Mouse (Mus musculus): Measurements from ENCODE around the gene Rbp3. TPM values are rescaled to one million over a fixed set of nuclear protein-coding genes. Genes with fewer than 3 reads are reported as not detected.

Gene Rbp3
- total and polyA plus RNA-seq, 2 experiments from 2014 or later, result 0.16 to 0.31 TPM

DNA sequence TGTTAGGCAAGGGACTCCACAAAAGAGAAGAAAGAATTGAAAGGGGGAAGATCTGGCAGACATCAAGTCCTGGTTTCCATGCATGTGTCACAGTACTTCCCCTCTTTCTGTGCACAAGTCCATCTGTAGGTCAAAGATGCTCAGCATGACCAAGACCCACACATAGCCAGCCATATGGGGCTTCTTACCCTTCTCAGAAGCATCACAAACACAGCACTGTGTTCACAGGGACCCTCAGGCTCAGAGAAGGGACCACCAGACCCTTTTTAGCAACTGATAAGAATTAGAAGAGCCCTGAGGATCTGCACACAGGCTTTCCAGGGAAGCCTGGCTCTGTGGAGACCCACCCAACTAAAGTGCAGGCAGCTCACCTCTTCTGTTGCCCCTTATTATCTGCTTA, 46.3 kb downstream of the Rbp3 start:
- Histone ChIP-seq H3K36me3 (ENCODE audit: insufficient read depth, low read length) (no peaks in the 10 kb centered on the region), H3K9me3 (ENCODE audit: low read length) (no peaks in the 10 kb centered on the region), H3K27ac (ENCODE audit: low read depth, low read length) (no peak overlapping the region), H3K9ac (replicated peaks; ENCODE audit: low read length, poor library complexity, severe bottlenecking) (no peak overlapping the region), H3K27me3 (ENCODE audit: insufficient read depth, low read length) (no peaks in the 10 kb centered on the region), H3K4me3 (ENCODE audit: low read depth, low read length) (no peak overlapping the region), H3K4me1 (ENCODE audit: insufficient read depth, low read length) (no peaks in the 10 kb centered on the region), H3K4me2 (ENCODE audit: low read depth, low read length, poor library complexity, severe bottlenecking) (no peak overlapping the region)
- no peak for DNase-seq (ENCODE audit: low spot score)
- ATAC-seq (ENCODE audit: low FRiP score), result no peak
- TF ChIP-seq CTCF (IDR thresholded peaks at IDR 0.05), result no peak

DNA sequence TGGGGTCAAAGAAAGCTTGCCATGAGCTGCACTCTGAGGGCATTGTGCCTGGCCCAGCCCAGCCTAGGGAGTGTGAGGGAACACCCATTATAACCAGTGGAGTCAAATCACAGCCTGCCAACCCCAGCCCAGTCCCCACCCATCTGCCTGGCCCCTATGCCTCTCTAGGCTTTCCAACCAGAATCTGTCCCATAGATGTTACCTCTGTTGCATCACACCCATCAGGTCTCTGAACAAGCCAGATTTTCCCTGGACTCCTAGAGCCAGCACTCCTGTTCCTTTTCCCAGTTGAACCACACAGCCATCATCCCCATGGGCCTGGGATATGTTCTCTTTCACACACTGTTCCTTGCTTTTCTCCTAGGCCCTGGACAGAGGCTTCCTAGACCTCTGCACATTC, 47.6 kb downstream of the Rbp3 start:
- Histone ChIP-seq H3K4me1 (ENCODE audit: insufficient read depth, low read length) (no peaks in the 10 kb centered on the region), H3K36me3 (ENCODE audit: insufficient read depth, low read length) (no peaks in the 10 kb centered on the region), H3K4me3 (ENCODE audit: low read depth, low read length) (no peak overlapping the region), H3K9ac (replicated peaks; ENCODE audit: low read length, poor library complexity, severe bottlenecking) (no peak overlapping the region), H3K27me3 (ENCODE audit: insufficient read depth, low read length) (no peaks in the 10 kb centered on the region), H3K27ac (ENCODE audit: low read depth, low read length) (no peak overlapping the region), H3K4me2 (ENCODE audit: low read depth, low read length, poor library complexity, severe bottlenecking) (no peak overlapping the region), H3K9me3 (ENCODE audit: low read length) (no peaks in the 10 kb centered on the region)
- ATAC-seq (ENCODE audit: low FRiP score) (no peak), DNase-seq (ENCODE audit: low spot score) (no peak)
- no peak for TF ChIP-seq CTCF (IDR thresholded peaks at IDR 0.05)

DNA sequence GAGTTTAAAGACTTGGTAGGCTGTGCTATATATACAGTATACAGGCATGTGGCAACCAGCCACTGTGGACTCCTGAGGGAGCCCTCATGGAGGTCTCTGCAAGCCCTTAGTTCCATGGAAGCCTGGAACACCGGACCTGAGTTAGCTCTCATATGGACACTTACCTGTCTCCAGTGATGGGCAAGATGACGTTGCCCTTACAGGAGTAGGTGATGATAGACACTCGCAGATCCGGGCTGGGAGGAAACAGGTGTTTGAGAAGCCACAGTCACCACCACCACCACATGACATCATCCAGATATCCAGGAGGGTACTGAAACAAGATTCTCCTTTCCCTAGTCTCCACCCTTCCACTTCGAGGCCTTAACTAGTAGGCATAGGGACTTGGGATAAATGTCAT, 48.6 kb downstream of the Rbp3 start:
- no peaks in the 10 kb centered on the region for H3K9me3 ChIP-seq (ENCODE audit: low read length)
- no peak for DNase-seq (ENCODE audit: low spot score)
- WGBS, result 91% methylated on average over 5 of the region's 5 CpGs
- no peak for ATAC-seq (ENCODE audit: low FRiP score)
- H3K9ac ChIP-seq (replicated peaks; ENCODE audit: low read length, poor library complexity, severe bottlenecking), result no peak overlapping the region
- H3K4me2 ChIP-seq (ENCODE audit: low read depth, low read length, poor library complexity, severe bottlenecking), result no peak overlapping the region
- no peak overlapping the region for H3K27ac ChIP-seq (ENCODE audit: low read depth, low read length)
- H3K36me3 ChIP-seq (ENCODE audit: insufficient read depth, low read length), result no peaks in the 10 kb centered on the region
- no peak for TF ChIP-seq CTCF (IDR thresholded peaks at IDR 0.05)
- H3K27me3 ChIP-seq (ENCODE audit: insufficient read depth, low read length), result no peaks in the 10 kb centered on the region
- no peak overlapping the region for H3K4me3 ChIP-seq (ENCODE audit: low read depth, low read length)
- no peaks in the 10 kb centered on the region for H3K4me1 ChIP-seq (ENCODE audit: insufficient read depth, low read length)

Other genes starting within 250 kb of the Rbp3 start
- 5.3 and 13.3 TPM in 2 replicates for gene Gdf10, start 30.4 kb upstream of the Rbp3 start, total RNA-seq (2014; rRNA removed)
- gene Gdf10, start 30.4 kb upstream of the Rbp3 start, polyA plus RNA-seq (2015; fragmentation: Nextera tagmentation; extraction: Ambion mirVana), result 3.2 and 3.7 TPM in 2 replicates
- gene Gdf2, start 13.0 kb upstream of the Rbp3 start, total RNA-seq (2014; rRNA removed), result 0.09 and 0.11 TPM in 2 replicates
- gene Gdf2, start 13.0 kb upstream of the Rbp3 start, polyA plus RNA-seq (2015; fragmentation: Nextera tagmentation; extraction: Ambion mirVana), result not detected in 2 replicates
- gene Zfp488, start 24.8 kb downstream of the Rbp3 start, total RNA-seq (2014; rRNA removed), result 4.7 and 4.9 TPM in 2 replicates
- 0.80 and 0.98 TPM in 2 replicates for gene Zfp488, start 24.8 kb downstream of the Rbp3 start, polyA plus RNA-seq (2015; fragmentation: Nextera tagmentation; extraction: Ambion mirVana)
- not detected in 2 replicates for gene Gm30083, start 61.2 kb downstream of the Rbp3 start, total RNA-seq (2014; rRNA removed)
- gene Gm30083, start 61.2 kb downstream of the Rbp3 start, polyA plus RNA-seq (2015; fragmentation: Nextera tagmentation; extraction: Ambion mirVana), result not detected in 2 replicates
- gene Gm5460, start 62.8 kb downstream of the Rbp3 start, total RNA-seq (2014; rRNA removed), result not detected in 2 replicates
- not detected in 2 replicates for gene Gm5460, start 62.8 kb downstream of the Rbp3 start, polyA plus RNA-seq (2015; fragmentation: Nextera tagmentation; extraction: Ambion mirVana)
- not detected in 2 replicates for gene Antxrl, start 98.7 kb downstream of the Rbp3 start, total RNA-seq (2014; rRNA removed)
- not detected in 2 replicates for gene Antxrl, start 98.7 kb downstream of the Rbp3 start, polyA plus RNA-seq (2015; fragmentation: Nextera tagmentation; extraction: Ambion mirVana)
- 0.24 and 0.93 TPM in 2 replicates for gene Anxa8, start 132.0 kb downstream of the Rbp3 start, total RNA-seq (2014; rRNA removed)
- gene Anxa8, start 132.0 kb downstream of the Rbp3 start, polyA plus RNA-seq (2015; fragmentation: Nextera tagmentation; extraction: Ambion mirVana), result 0.73 and 0.77 TPM in 2 replicates
- not detected in 2 replicates for gene A630023A22Rik, start 148.8 kb downstream of the Rbp3 start, total RNA-seq (2014; rRNA removed)
- not detected in 2 replicates for gene A630023A22Rik, start 148.8 kb downstream of the Rbp3 start, polyA plus RNA-seq (2015; fragmentation: Nextera tagmentation; extraction: Ambion mirVana)
- 0.09 and 0.33 TPM in 2 replicates for gene Npy4r, start 198.5 kb downstream of the Rbp3 start, total RNA-seq (2014; rRNA removed)
- 0.10 and 0.21 TPM in 2 replicates for gene Npy4r, start 198.5 kb downstream of the Rbp3 start, polyA plus RNA-seq (2015; fragmentation: Nextera tagmentation; extraction: Ambion mirVana)
- gene Gprin2, start 247.7 kb downstream of the Rbp3 start, total RNA-seq (2014; rRNA removed), result 44.6 and 49.3 TPM in 2 replicates
- gene Gprin2, start 247.7 kb downstream of the Rbp3 start, polyA plus RNA-seq (2015; fragmentation: Nextera tagmentation; extraction: Ambion mirVana), result 7.2 and 7.7 TPM in 2 replicates